Mouse (Mus musculus) limb, embryonic 12.5 days (tissue): ENCODE measurements at regions not wholly inside any gene's neighbourhood (a gene's known extent, or its start where the extent isn't known, plus 50 kb on each side); places are given as distances from the start of the nearest gene placed in this dataset.

Experiments
- ATAC-seq: fragments of 200-750 bp; cut with Nextera tagmentation; 2 replicates; pipeline ENCODE4 v1.8.0; 2017; ENCODE audit warnings: low read depth, moderate TSS enrichment; ENCODE audit not compliant: insufficient number of reproducible peaks, insufficient read depth, low FRiP score, low TSS enrichment
- H3K27ac ChIP-seq: fragments of 300-500 bp; sonication (generic); 2 replicates; pipeline ENCODE4 v1.5.1; 2016; ENCODE audit warnings: mild to moderate bottlenecking, moderate library complexity
- H3K27me3 ChIP-seq: fragments of 300-500 bp; sonication (generic); 2 replicates; pipeline ENCODE4 v1.6.1; 2016; ENCODE audit warnings: mild to moderate bottlenecking, moderate library complexity
- H3K36me3 ChIP-seq: fragments of 300-500 bp; sonication (generic); 2 replicates; pipeline ENCODE4 v1.6.1; 2016; ENCODE audit warnings: mild to moderate bottlenecking, moderate library complexity
- H3K4me1 ChIP-seq: fragments of 300-500 bp; sonication (generic); replicated peaks from 2 replicates; pipeline ENCODE4 v1.6.1; 2016
- H3K4me2 ChIP-seq: fragments of 300-500 bp; sonication (generic); 2 replicates; pipeline ENCODE4 v1.6.1; 2016; ENCODE audit warnings: mild to moderate bottlenecking, moderate library complexity
- H3K4me3 ChIP-seq: fragments of 300-500 bp; sonication (generic); replicated peaks from 2 replicates; pipeline ENCODE4 v1.5.1; 2016; ENCODE audit warnings: mild to moderate bottlenecking
- H3K9ac ChIP-seq: fragments of 300-500 bp; sonication (generic); replicated peaks from 2 replicates; pipeline ENCODE4 v1.6.1; 2016; ENCODE audit warnings: mild to moderate bottlenecking, moderate library complexity
- H3K9me3 ChIP-seq: fragments of 300-500 bp; sonication (generic); 2 replicates; pipeline ENCODE4 v1.6.1; 2016; ENCODE audit warnings: mild to moderate bottlenecking, moderate library complexity
- WGBS: fragments of 180-500 bp; shearing (Covaris S2); methylation state at CpG from one replicate; pipeline ENCODE4 v1.1.7; 2016; 5-methylcytosine and 5-hydroxymethylcytosine counted together

GRCm38 (mm10) chr10:45763160-45763955 lies 185.7 kb downstream of the Hace1 start:
- Histone ChIP-seq H3K4me3 (no peak overlapping the region), H3K4me2 (no peak overlapping the region), H3K9me3 (no peaks in the 10 kb centered on the region), H3K36me3 (no peaks in the 10 kb centered on the region), H3K27me3 (no peaks in the 10 kb centered on the region), H3K27ac (no peak overlapping the region), H3K9ac (no peak overlapping the region), H3K4me1 (no peaks in the 10 kb centered on the region)
- 85% methylated on average over 10 of the region's 10 CpGs for WGBS
- no peak for ATAC-seq

GRCm38 (mm10) chr10:45779720-45780119 lies 202.1 kb downstream of the Hace1 start:
- H3K9me3 ChIP-seq, result no peaks in the 10 kb centered on the region
- H3K36me3 ChIP-seq, result no peaks in the 10 kb centered on the region
- H3K4me2 ChIP-seq, result no peak overlapping the region
- peaks cover 29% of the 10 kb centered on the region for H3K4me1 ChIP-seq
- ATAC-seq, result no peak
- no peak overlapping the region for H3K27ac ChIP-seq
- 61% methylated on average over 6 of the region's 6 CpGs for WGBS
- H3K9ac ChIP-seq, result no peak overlapping the region
- no peaks in the 10 kb centered on the region for H3K27me3 ChIP-seq
- H3K4me3 ChIP-seq, result no peak overlapping the region

GRCm38 (mm10) chr10:45783026-45783425 lies 205.4 kb downstream of the Hace1 start:
- no peak for ATAC-seq
- H3K4me1 ChIP-seq, result peaks cover 29% of the 10 kb centered on the region
- H3K4me3 ChIP-seq, result no peak overlapping the region
- H3K4me2 ChIP-seq, result no peak overlapping the region
- H3K9ac ChIP-seq, result no peak overlapping the region
- no peaks in the 10 kb centered on the region for H3K9me3 ChIP-seq
- WGBS, result 21% methylated on average over 5 of the region's 5 CpGs
- H3K27me3 ChIP-seq, result no peaks in the 10 kb centered on the region
- no peaks in the 10 kb centered on the region for H3K36me3 ChIP-seq
- no peak overlapping the region for H3K27ac ChIP-seq

GRCm38 (mm10) chr10:45783461-45784149 lies 206.0 kb downstream of the Hace1 start:
- Histone ChIP-seq H3K4me1 (peaks cover 29% of the 10 kb centered on the region), H3K4me3 (no peak overlapping the region), H3K4me2 (no peak overlapping the region), H3K27me3 (no peaks in the 10 kb centered on the region), H3K36me3 (no peaks in the 10 kb centered on the region), H3K9ac (no peak overlapping the region), H3K9me3 (no peaks in the 10 kb centered on the region), H3K27ac (no peak overlapping the region)
- WGBS, result 7% methylated on average over 11 of the region's 11 CpGs
- ATAC-seq, result no peak

- WGBS, result 9% methylated on average over 2 of the region's 2 CpGs
- H3K4me1 ChIP-seq, result peaks cover 29% of the 10 kb centered on the region
Measured at GRCm38 (mm10) chr10:45784150-45784479, 206.5 kb downstream of the Hace1 start.

GRCm38 (mm10) chr10:45784575-45784974 lies 206.9 kb downstream of the Hace1 start:
- H3K27me3 ChIP-seq, result no peaks in the 10 kb centered on the region
- H3K9me3 ChIP-seq, result no peaks in the 10 kb centered on the region
- H3K9ac ChIP-seq, result no peak overlapping the region
- H3K36me3 ChIP-seq, result no peaks in the 10 kb centered on the region
- H3K4me2 ChIP-seq, result no peak overlapping the region
- ATAC-seq, result no peak
- no peak overlapping the region for H3K27ac ChIP-seq
- H3K4me3 ChIP-seq, result no peak overlapping the region
- WGBS, result 79% methylated on average over 4 of the region's 4 CpGs
- peaks cover 27% of the 10 kb centered on the region for H3K4me1 ChIP-seq

More at GRCm38 (mm10) chr10:45784150-45784479, 206.5 kb downstream of the Hace1 start:
- Histone ChIP-seq H3K27me3 (no peaks in the 10 kb centered on the region), H3K9me3 (no peaks in the 10 kb centered on the region), H3K9ac (no peak overlapping the region), H3K4me3 (no peak overlapping the region), H3K36me3 (no peaks in the 10 kb centered on the region), H3K4me2 (no peak overlapping the region), H3K27ac (no peak overlapping the region)
- no peak for ATAC-seq

- 74% methylated on average over 1 of the region's 1 CpGs for WGBS
- Histone ChIP-seq H3K4me3 (no peak overlapping the region), H3K9ac (no peak overlapping the region), H3K4me1 (peaks cover 11% of the 10 kb centered on the region), H3K27me3 (no peaks in the 10 kb centered on the region), H3K36me3 (no peaks in the 10 kb centered on the region), H3K9me3 (no peaks in the 10 kb centered on the region), H3K4me2 (no peak overlapping the region), H3K27ac (no peak overlapping the region)
- no peak for ATAC-seq
Measured at GRCm38 (mm10) chr10:45788356-45788755, 210.7 kb downstream of the Hace1 start.

- WGBS, result 86% methylated on average over 2 of the region's 2 CpGs
- Histone ChIP-seq H3K36me3 (no peaks in the 10 kb centered on the region), H3K4me1 (no peaks in the 10 kb centered on the region), H3K27ac (no peak overlapping the region), H3K9me3 (0 out of 2 replicates have a peak, but pooled peaks cover 7% of the 10 kb centered on the region), H3K4me3 (no peak overlapping the region), H3K9ac (no peak overlapping the region), H3K4me2 (no peak overlapping the region), H3K27me3 (no peaks in the 10 kb centered on the region)
- no peak for ATAC-seq
Measured at GRCm38 (mm10) chr10:45795582-45795981, 218.0 kb downstream of the Hace1 start.

- Histone ChIP-seq H3K4me2 (no peak overlapping the region), H3K27me3 (no peaks in the 10 kb centered on the region), H3K4me3 (no peak overlapping the region), H3K36me3 (no peaks in the 10 kb centered on the region), H3K27ac (no peak overlapping the region), H3K4me1 (no peaks in the 10 kb centered on the region; the same call in 1 of the 2 replicates), H3K9me3 (no peaks in the 10 kb centered on the region), H3K9ac (no peak overlapping the region)
- 46% methylated on average over 12 of the region's 12 CpGs for WGBS
- no peak for ATAC-seq
Measured at GRCm38 (mm10) chr10:45800070-45800851, 222.6 kb downstream of the Hace1 start.

- no peaks in the 10 kb centered on the region for H3K36me3 ChIP-seq
- no peaks in the 10 kb centered on the region for H3K9me3 ChIP-seq
- no peak overlapping the region for H3K9ac ChIP-seq
- H3K4me3 ChIP-seq, result no peak overlapping the region
- no peaks in the 10 kb centered on the region for H3K27me3 ChIP-seq
- WGBS, result 77% methylated on average over 1 of the region's 1 CpGs
- ATAC-seq, result no peak
- peaks cover 2% of the 10 kb centered on the region; the same call in 1 of the 2 replicates for H3K4me1 ChIP-seq
- no peak overlapping the region for H3K27ac ChIP-seq
- H3K4me2 ChIP-seq, result no peak overlapping the region
Measured at GRCm38 (mm10) chr10:45801463-45801862, 223.8 kb downstream of the Hace1 start.
